ENCODE assay signal across 10 mouse cellular contexts in genomic region chr9:119510902-119511301, GRCm38 (mm10).
DNase-seq lines count a peak whose midpoint lies in the region; ATAC-seq and TF ChIP-seq lines count a peak whose summit lies in the region.
"Had no signal": no experiment of that assay in that cellular context is flagged by ENCODE, and none has a peak within 500 bp of the region (broad histone marks: within the 10 kb centered on the region; RNA-seq: fewer than 3 reads in every experiment).

No protein-coding gene starts in this region.

- H3K4me1 ChIP-seq in kidney, embryonic 16.5 days (ENCODE audit: insufficient read depth, low read length), result no peaks in the 10 kb centered on the region
- no peaks in the 10 kb centered on the region for H3K4me1 ChIP-seq in liver, postnatal 0 days (ENCODE audit: insufficient read depth)
- H3K4me1 ChIP-seq: midbrain, embryonic 12.5 days had no signal

- no peak for ATAC-seq in kidney, embryonic 16.5 days (ENCODE audit: low FRiP score, low TSS enrichment)
- no peak for ATAC-seq in CD4-positive, CD25-positive, alpha-beta regulatory T cell, adult 4 months
- ATAC-seq in liver, postnatal 0 days, result no peak

- H3K4me2 ChIP-seq in kidney, embryonic 16.5 days (replicated peaks; ENCODE audit: low read depth, low read length), result no peak overlapping the region
- H3K4me2 ChIP-seq in liver, postnatal 0 days (ENCODE audit: low read depth, low read length), result no peak overlapping the region
- H3K4me2 ChIP-seq: midbrain, embryonic 12.5 days had no signal

- H3K4me3 ChIP-seq in kidney, embryonic 16.5 days (ENCODE audit: low read length), result no peak overlapping the region
- no peak overlapping the region for H3K4me3 ChIP-seq in liver, postnatal 0 days (ENCODE audit: low read depth, low read length)
- H3K4me3 ChIP-seq: gastrocnemius, adult 2 months; midbrain, embryonic 12.5 days had no signal

- H3K36me3 ChIP-seq in kidney, embryonic 16.5 days (ENCODE audit: insufficient read depth, low read length), result no peaks in the 10 kb centered on the region
- H3K36me3 ChIP-seq in liver, postnatal 0 days (replicated peaks; ENCODE audit: insufficient read depth, low read length), result no peaks in the 10 kb centered on the region
- H3K36me3 ChIP-seq: midbrain, embryonic 12.5 days had no signal

- no peak overlapping the region for H3K27ac ChIP-seq in kidney, embryonic 16.5 days (ENCODE audit: low read length)
- no peak overlapping the region for H3K27ac ChIP-seq in liver, postnatal 0 days (ENCODE audit: low read depth)
- H3K27ac ChIP-seq: gastrocnemius, adult 2 months; midbrain, embryonic 12.5 days had no signal

- no peak for TF ChIP-seq EP300 in liver, postnatal 0 days (IDR thresholded peaks at IDR 0.05; ENCODE audit: low read depth)

- H3K9me3 ChIP-seq in kidney, embryonic 16.5 days (ENCODE audit: low read length), result peaks cover 5% of the 10 kb centered on the region; the same call in 1 of the 2 replicates
- H3K9me3 ChIP-seq in liver, postnatal 0 days (ENCODE audit: low read length), result peaks cover 4% of the 10 kb centered on the region; the same call in 1 of the 2 replicates

- H3K27me3 ChIP-seq in kidney, embryonic 16.5 days (ENCODE audit: insufficient read depth, low read length), result no peaks in the 10 kb centered on the region
- H3K27me3 ChIP-seq in liver, postnatal 0 days (ENCODE audit: insufficient read depth, low read length), result no peaks in the 10 kb centered on the region

- peak; percentile 47 for DNase-seq in kidney, adult 11 months
- peak; percentile 86 for DNase-seq in brain, adult 2 months (ENCODE audit: low read depth, low spot score)
- peak; percentile 75 to 79 for DNase-seq in cerebellum, postnatal 25 days
- DNase-seq in layer of hippocampus, postnatal 36 days, result peak; percentile 35 to 41
- no peak for DNase-seq in embryo, embryonic 11 days
- no peak for DNase-seq in liver, postnatal 0 days
- DNase-seq: gastrocnemius, adult 2 months had no signal

- TF ChIP-seq CTCF in liver, postnatal 0 days (IDR thresholded peaks at IDR 0.05; ENCODE audit: low read depth), result no peak

- WGBS in kidney, embryonic 16.5 days, result 49% methylated on average over 6 of the region's 6 CpGs
- 72% methylated on average over 6 of the region's 6 CpGs for WGBS in liver, postnatal 0 days (ENCODE audit: insufficient replicate concordance)

- H3K9ac ChIP-seq in kidney, embryonic 16.5 days (replicated peaks; ENCODE audit: low read length), result no peak overlapping the region
- no peak overlapping the region for H3K9ac ChIP-seq in liver, postnatal 0 days (replicated peaks)
- H3K9ac ChIP-seq: midbrain, embryonic 12.5 days had no signal

Comparison
In these comparisons a context has a peak if more than half of its experiments do, and no peak if none do; other contexts are left out.
1. DNase-seq: peak in kidney, adult 11 months (single experiment), brain, adult 2 months (single experiment), cerebellum, postnatal 25 days (2 of 2) and layer of hippocampus, postnatal 36 days (2 of 2); none in embryo, embryonic 11 days (single experiment) and liver, postnatal 0 days (single experiment).